Mouse (Mus musculus) left cerebral cortex, postnatal 14 days (tissue): ENCODE results near the gene Vwa3a. TPM values are rescaled to one million over a fixed set of nuclear protein-coding genes. Genes with fewer than 3 reads are reported as not detected.

Source experiments
- total RNA-seq, 2 experiments: library from RNA; stranded (reverse); gene quantifications; 2 replicates each; pipeline ENCODE4 v1.2.3; 2021

Vwa3a gene
- total RNA-seq, 2 experiments from 2014 or later = 14.1 to 20.5 TPM

Other genes with a start within 250 kb of the Vwa3a start
- 100 to 1,000 TPM; 238 to 251 TPM for gene Uqcrc2, start 104.1 kb upstream of the Vwa3a start, total RNA-seq
- gene Pdzd9, start 69.0 kb upstream of the Vwa3a start, total RNA-seq = under 1 TPM in 1 of 2 experiments, not detected in 1; 0.29 TPM
- 10 to 100 TPM; 65.4 to 67.4 TPM for gene Mosmo, start 61.7 kb upstream of the Vwa3a start, total RNA-seq
- gene Gm5737, start 73.0 kb downstream of the Vwa3a start, total RNA-seq = under 1 TPM in 1 of 2 experiments, not detected in 1; 0.25 TPM
- 10 to 100 TPM; 31.6 to 42.9 TPM for gene Eef2k, start 103.5 kb downstream of the Vwa3a start, total RNA-seq
- gene Polr3e, start 178.4 kb downstream of the Vwa3a start, total RNA-seq = 10 to 100 TPM; 30.4 to 30.9 TPM
- 1 to 10 TPM; 4.6 to 4.7 TPM for gene Cdr2, start 243.0 kb downstream of the Vwa3a start, total RNA-seq
- gene Mfsd13b, start 243.2 kb downstream of the Vwa3a start, total RNA-seq = under 1 TPM in 1 of 2 experiments, not detected in 1; 0.32 TPM